Mouse (Mus musculus) hindbrain, embryonic 14.5 days (tissue): Measurements from ENCODE around the gene Foxf2. TPM values are rescaled to one million over a fixed set of nuclear protein-coding genes. Genes with fewer than 3 reads are reported as not detected.

Experiments used
- ATAC-seq: fragments of 200-750 bp; cut with Nextera tagmentation; 2 replicates; pipeline ENCODE4 v1.8.0; 2017; ENCODE audit warnings: moderate number of reproducible peaks, mild to moderate bottlenecking, moderate TSS enrichment, moderate library complexity; ENCODE audit not compliant: low FRiP score
- DNase-seq: peaks from one replicate; pipeline ENCODE4 v3.0.0-alpha.2; 2015; ENCODE audit warnings: low spot score
- H3K27ac ChIP-seq: fragments of 300-500 bp; sonication (generic); 2 replicates; pipeline ENCODE4 v1.5.1; 2014; ENCODE audit warnings: mild to moderate bottlenecking, moderate library complexity
- H3K27me3 ChIP-seq: fragments of 300-500 bp; sonication (generic); 2 replicates; pipeline ENCODE4 v1.6.1; 2014; ENCODE audit warnings: mild to moderate bottlenecking, low read length, mixed read lengths; ENCODE audit not compliant: control insufficient read depth, insufficient read depth
- H3K36me3 ChIP-seq: fragments of 300-500 bp; sonication (generic); replicated peaks from 2 replicates; pipeline ENCODE4 v1.6.1; 2014; ENCODE audit not compliant: control insufficient read depth, insufficient read depth
- H3K4me1 ChIP-seq: fragments of 300-500 bp; sonication (generic); replicated peaks from 2 replicates; pipeline ENCODE4 v1.6.1; 2014; ENCODE audit warnings: antibody characterized with exemption, low read length, mixed read lengths; ENCODE audit not compliant: control insufficient read depth, insufficient read depth
- H3K4me2 ChIP-seq: fragments of 300-500 bp; sonication (generic); replicated peaks from 2 replicates; pipeline ENCODE4 v1.6.1; 2014; ENCODE audit warnings: mild to moderate bottlenecking, moderate library complexity
- H3K4me3 ChIP-seq: fragments of 300-500 bp; sonication (generic); replicated peaks from 2 replicates; pipeline ENCODE4 v1.5.1; 2014; ENCODE audit warnings: mild to moderate bottlenecking, low read length
- H3K9ac ChIP-seq: fragments of 300-500 bp; sonication (generic); 2 replicates; pipeline ENCODE4 v1.6.1; 2014
- H3K9me3 ChIP-seq: fragments of 300-500 bp; sonication (generic); 2 replicates; pipeline ENCODE4 v1.6.1; 2016; ENCODE audit warnings: low read length; ENCODE audit not compliant: control insufficient read depth
- WGBS: fragments of 180-500 bp; shearing (Covaris S2); extraction: QIAGEN DNeasy Blood & Tissue Kit; methylation state at CpG from one replicate; pipeline ENCODE4 v1.1.7; 2014; 5-methylcytosine and 5-hydroxymethylcytosine counted together
- polyA plus RNA-seq: library from polyadenylated mRNA; unstranded; fragments of >200 nt; fragmentation: Nextera tagmentation; extraction: Ambion mirVana; gene quantifications from 2 replicates; pipeline ENCODE4 v1.2.1, GENCODE M21; 2014

Foxf2 gene
- polyA plus RNA-seq, 1 experiment from 2014 or later: 6.2 TPM

GRCm38 (mm10) chr13:31623291-31623690, 2.3 kb upstream of the Foxf2 start:
- WGBS: 3% methylated on average over 6 of the region's 6 CpGs

GRCm38 (mm10) chr13:31623906-31624860, 1.4 kb upstream of the Foxf2 start:
- ATAC-seq (no peak), DNase-seq (no peak)
- no peaks in the 10 kb centered on the region for H3K9me3 ChIP-seq
- H3K4me1 ChIP-seq: peaks cover 19% of the 10 kb centered on the region
- H3K27ac ChIP-seq: no peak overlapping the region
- H3K27me3 ChIP-seq: peaks cover 100% of the 10 kb centered on the region
- 1% methylated on average over 19 of the region's 20 CpGs for WGBS
- peak overlapping the region; percentile 68 for H3K4me2 ChIP-seq
- no peak overlapping the region for H3K9ac ChIP-seq
- H3K4me3 ChIP-seq: peak overlapping the region; percentile 41; the same call in 1 of the 2 replicates
- no peaks in the 10 kb centered on the region for H3K36me3 ChIP-seq

More at GRCm38 (mm10) chr13:31623291-31623690, 2.3 kb upstream of the Foxf2 start:
- Histone ChIP-seq H3K4me2 (no peak overlapping the region), H3K4me3 (no peak overlapping the region), H3K27ac (no peak overlapping the region), H3K9me3 (no peaks in the 10 kb centered on the region), H3K27me3 (peaks cover 100% of the 10 kb centered on the region), H3K9ac (no peak overlapping the region), H3K36me3 (no peaks in the 10 kb centered on the region), H3K4me1 (peaks cover 19% of the 10 kb centered on the region)
- ATAC-seq (no peak), DNase-seq (no peak)

GRCm38 (mm10) chr13:31624966-31625332, 667 bp upstream of the Foxf2 start:
- WGBS: 1% methylated on average over 13 of the region's 13 CpGs
- Histone ChIP-seq H3K9me3 (no peaks in the 10 kb centered on the region), H3K4me1 (peaks cover 19% of the 10 kb centered on the region), H3K4me3 (peak overlapping the region; percentile 41), H3K27ac (no peak overlapping the region), H3K36me3 (no peaks in the 10 kb centered on the region), H3K9ac (no peak overlapping the region), H3K27me3 (peaks cover 100% of the 10 kb centered on the region), H3K4me2 (peak overlapping the region; percentile 68)
- ATAC-seq (no peak), DNase-seq (no peak)

GRCm38 (mm10) chr13:31626183-31626801, 676 bp downstream of the Foxf2 start:
- ATAC-seq (peak; percentile 25; the same call in 1 of the 2 replicates), DNase-seq (no peak)
- H3K4me2 ChIP-seq: peak overlapping the region; percentile 68
- H3K9me3 ChIP-seq: no peaks in the 10 kb centered on the region
- under 1% methylated on average over 60 of the region's 60 CpGs for WGBS
- H3K27ac ChIP-seq: peak overlapping the region; percentile 30; the same call in 1 of the 2 replicates
- H3K27me3 ChIP-seq: peaks cover 100% of the 10 kb centered on the region
- peak overlapping the region; percentile 47 for H3K9ac ChIP-seq
- H3K4me1 ChIP-seq: peaks cover 19% of the 10 kb centered on the region
- no peaks in the 10 kb centered on the region for H3K36me3 ChIP-seq
- peak overlapping the region; percentile 41 for H3K4me3 ChIP-seq

GRCm38 (mm10) chr13:31626991-31627625, 1.5 kb downstream of the Foxf2 start:
- Histone ChIP-seq H3K36me3 (no peaks in the 10 kb centered on the region), H3K9ac (peak overlapping the region; percentile 47), H3K27me3 (peaks cover 100% of the 10 kb centered on the region), H3K9me3 (no peaks in the 10 kb centered on the region), H3K4me3 (peak overlapping the region; percentile 41), H3K27ac (peak overlapping the region; percentile 16; the same call in 1 of the 2 replicates), H3K4me1 (peaks cover 19% of the 10 kb centered on the region), H3K4me2 (peak overlapping the region; percentile 68)
- under 1% methylated on average over 24 of the region's 24 CpGs for WGBS
- no peak for DNase-seq
- no peak for ATAC-seq

GRCm38 (mm10) chr13:31627864-31628690, 2.5 kb downstream of the Foxf2 start:
- 4% methylated on average over 8 of the region's 8 CpGs for WGBS
- Histone ChIP-seq H3K9me3 (no peaks in the 10 kb centered on the region), H3K27ac (no peak overlapping the region), H3K4me2 (0 out of 2 replicates have a peak overlapping the region, but pooled peaks have one; percentile 4), H3K27me3 (peaks cover 100% of the 10 kb centered on the region), H3K9ac (peak overlapping the region; percentile 28; the same call in 1 of the 2 replicates), H3K4me1 (peaks cover 19% of the 10 kb centered on the region), H3K4me3 (peak overlapping the region; percentile 41), H3K36me3 (no peaks in the 10 kb centered on the region)
- DNase-seq: no peak
- no peak for ATAC-seq

- Histone ChIP-seq H3K9ac (peak overlapping the region; percentile 29; the same call in 1 of the 2 replicates), H3K27ac (no peak overlapping the region), H3K4me1 (peaks cover 19% of the 10 kb centered on the region), H3K9me3 (no peaks in the 10 kb centered on the region), H3K4me2 (peak overlapping the region; percentile 45), H3K4me3 (peak overlapping the region; percentile 41), H3K36me3 (no peaks in the 10 kb centered on the region), H3K27me3 (peaks cover 100% of the 10 kb centered on the region)
- DNase-seq (no peak), ATAC-seq (no peak)
- WGBS: 3% methylated on average over 14 of the region's 14 CpGs
Measured at GRCm38 (mm10) chr13:31628691-31629180, 3.1 kb downstream of the Foxf2 start.

GRCm38 (mm10) chr13:31629321-31629851, 3.8 kb downstream of the Foxf2 start:
- no peaks in the 10 kb centered on the region for H3K9me3 ChIP-seq
- ATAC-seq (no peak), DNase-seq (no peak)
- H3K9ac ChIP-seq: peak overlapping the region; percentile 29; the same call in 1 of the 2 replicates
- H3K4me1 ChIP-seq: peaks cover 19% of the 10 kb centered on the region
- peak overlapping the region; percentile 41 for H3K4me3 ChIP-seq
- WGBS: under 1% methylated on average over 40 of the region's 40 CpGs
- H3K4me2 ChIP-seq: peak overlapping the region; percentile 45
- H3K36me3 ChIP-seq: no peaks in the 10 kb centered on the region
- no peak overlapping the region for H3K27ac ChIP-seq
- H3K27me3 ChIP-seq: peaks cover 97% of the 10 kb centered on the region
